Mouse (Mus musculus): Measurements from ENCODE around the gene Zbtb20.

GRCm38 (mm10) chr16:42897125-42897693 is 21.5 kb downstream of the Zbtb20 start:
- TF ChIP-seq CTCF (IDR thresholded peaks at IDR 0.05; ENCODE audit: low read depth, low read length) = no peak
- TF ChIP-seq POLR2A (IDR thresholded peaks at IDR 0.05; ENCODE audit: borderline replicate concordance, low read depth, low read length) = no peak

Measured in bone marrow macrophage, adult 2 months (primary cell).